Mouse (Mus musculus) C2C12 (cell line): ENCODE results near the gene Nupr1l.

Experiments
- CTCF ChIP-seq: IDR thresholded peaks from one replicate; pipeline ENCODE4 v1.5.1; 2011; ENCODE audit not compliant: control insufficient read depth, insufficient read depth, insufficient read length
- MAX ChIP-seq: IDR thresholded peaks from one replicate; pipeline ENCODE4 v1.6.1; 2011; ENCODE audit warnings: mild to moderate bottlenecking, control low read depth

GRCm38 (mm10) chr5:129862325-129862724, 46.0 kb upstream of the Nupr1l start:
- TF ChIP-seq MAX (no peak), CTCF (no peak)
